Mouse (Mus musculus): Measurements from ENCODE around the gene Kat5. TPM values are rescaled to one million over a fixed set of nuclear protein-coding genes. Genes with fewer than 3 reads are reported as not detected.

The Kat5 gene
- polyA plus RNA-seq, 1 experiment from 2014 or later, result 56.5 TPM

DNA sequence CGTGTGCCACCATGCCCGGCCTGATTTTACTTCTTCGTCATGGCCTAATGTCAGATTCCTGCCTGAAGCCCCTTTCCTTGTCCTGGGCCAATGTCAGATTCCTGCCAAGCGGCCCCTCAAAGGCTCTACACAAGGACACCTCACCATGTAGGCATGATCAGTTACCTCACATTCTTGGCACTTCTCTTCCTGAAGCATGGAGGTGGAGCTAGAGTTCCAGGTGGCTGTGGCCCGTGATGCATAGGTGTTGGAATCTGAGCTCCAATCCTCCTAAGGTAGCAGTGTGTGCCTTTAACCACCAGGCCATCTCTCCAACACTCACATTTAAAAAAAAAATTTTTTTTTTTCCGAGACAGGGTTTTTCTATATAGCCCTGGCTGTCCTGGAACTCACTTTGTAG, 29.3 kb downstream of the Kat5 start:
- 83% methylated on average over 6 of the region's 6 CpGs for WGBS
- H3K4me2 ChIP-seq (ENCODE audit: low read length), result no peak overlapping the region

DNA sequence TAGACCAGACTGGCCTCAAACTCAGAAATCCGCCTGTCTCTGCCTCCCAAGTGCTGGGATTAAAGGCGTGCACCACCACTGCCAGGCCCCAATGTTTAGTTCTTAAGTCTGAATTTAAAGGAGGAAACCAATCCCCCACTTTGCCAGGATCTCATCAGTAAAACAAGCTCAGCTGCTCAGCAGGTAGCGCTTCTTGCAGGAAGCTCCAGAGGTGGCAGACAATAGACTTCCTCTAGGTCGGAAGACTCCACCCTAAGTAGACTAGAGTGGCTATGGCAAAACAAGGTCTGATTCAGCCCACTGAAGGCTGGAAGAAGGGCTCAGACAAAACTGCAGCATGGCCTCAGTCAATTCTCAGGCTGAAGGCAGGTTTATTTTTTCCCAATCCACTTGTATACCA, 30.1 kb downstream of the Kat5 start:
- Histone ChIP-seq H3K27ac (no peak overlapping the region), H3K9ac (ENCODE audit: low read depth, low read length) (no peak overlapping the region), H3K9me3 (replicated peaks; ENCODE audit: low read length) (no peaks in the 10 kb centered on the region), H3K36me3 (ENCODE audit: insufficient read depth, low read length) (no peaks in the 10 kb centered on the region), H3K4me3 (replicated peaks; ENCODE audit: low read depth, low read length) (no peak overlapping the region), H3K4me1 (replicated peaks; ENCODE audit: insufficient read depth, low read length) (no peaks in the 10 kb centered on the region), H3K27me3 (ENCODE audit: insufficient read depth, low read length) (no peaks in the 10 kb centered on the region), H3K4me2 (ENCODE audit: low read length) (no peak overlapping the region)
- ATAC-seq (replicated peaks; ENCODE audit: low FRiP score, low read depth) (no peak), DNase-seq (ENCODE audit: low spot score) (no peak)
- WGBS, result 75% methylated on average over 4 of the region's 4 CpGs
- TF ChIP-seq CTCF (IDR thresholded peaks at IDR 0.05; ENCODE audit: low read depth), result no peak

More for the DNA sequence above, 29.3 kb downstream of the Kat5 start:
- no peak for TF ChIP-seq CTCF (IDR thresholded peaks at IDR 0.05; ENCODE audit: low read depth)
- Histone ChIP-seq H3K9ac (ENCODE audit: low read depth, low read length) (no peak overlapping the region), H3K36me3 (ENCODE audit: insufficient read depth, low read length) (no peaks in the 10 kb centered on the region), H3K27ac (no peak overlapping the region), H3K4me3 (replicated peaks; ENCODE audit: low read depth, low read length) (no peak overlapping the region), H3K9me3 (replicated peaks; ENCODE audit: low read length) (no peaks in the 10 kb centered on the region), H3K27me3 (ENCODE audit: insufficient read depth, low read length) (no peaks in the 10 kb centered on the region), H3K4me1 (replicated peaks; ENCODE audit: insufficient read depth, low read length) (no peaks in the 10 kb centered on the region)
- DNase-seq (ENCODE audit: low spot score), result no peak
- no peak for ATAC-seq (replicated peaks; ENCODE audit: low FRiP score, low read depth)

DNA sequence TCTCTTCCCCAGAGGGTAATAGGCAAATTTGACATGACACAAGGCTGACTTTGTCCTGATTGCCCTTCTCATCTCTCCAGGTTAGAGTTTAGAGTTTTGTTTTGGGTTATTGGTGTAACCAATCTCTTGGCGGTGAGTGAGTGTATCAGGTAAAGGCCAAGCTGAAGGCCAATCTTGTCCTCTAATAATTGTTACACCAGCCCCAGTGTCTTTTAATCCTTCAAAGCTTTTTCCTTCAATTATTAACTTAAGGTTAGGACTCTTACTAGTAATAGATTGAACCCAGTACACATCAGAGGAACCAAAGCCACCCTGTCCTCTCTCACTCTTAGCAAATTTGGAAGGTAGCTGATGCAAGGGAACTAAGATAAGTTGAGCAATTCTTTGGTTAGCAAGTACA, 34.7 kb downstream of the Kat5 start:
- Histone ChIP-seq H3K9ac (ENCODE audit: low read depth, low read length) (no peak overlapping the region), H3K27ac (no peak overlapping the region), H3K4me2 (ENCODE audit: low read length) (no peak overlapping the region), H3K36me3 (ENCODE audit: insufficient read depth, low read length) (0 out of 2 replicates have a peak, but pooled peaks cover 2% of the 10 kb centered on the region), H3K9me3 (replicated peaks; ENCODE audit: low read length) (no peaks in the 10 kb centered on the region), H3K27me3 (ENCODE audit: insufficient read depth, low read length) (no peaks in the 10 kb centered on the region), H3K4me1 (replicated peaks; ENCODE audit: insufficient read depth, low read length) (no peaks in the 10 kb centered on the region), H3K4me3 (replicated peaks; ENCODE audit: low read depth, low read length) (no peak overlapping the region)
- no peak for TF ChIP-seq CTCF (IDR thresholded peaks at IDR 0.05; ENCODE audit: low read depth)
- whole genome bisulfite sequencing, result 62% methylated on average over 1 of the region's 1 CpGs
- DNase-seq (ENCODE audit: low spot score) (no peak), ATAC-seq (replicated peaks; ENCODE audit: low FRiP score, low read depth) (no peak)

DNA sequence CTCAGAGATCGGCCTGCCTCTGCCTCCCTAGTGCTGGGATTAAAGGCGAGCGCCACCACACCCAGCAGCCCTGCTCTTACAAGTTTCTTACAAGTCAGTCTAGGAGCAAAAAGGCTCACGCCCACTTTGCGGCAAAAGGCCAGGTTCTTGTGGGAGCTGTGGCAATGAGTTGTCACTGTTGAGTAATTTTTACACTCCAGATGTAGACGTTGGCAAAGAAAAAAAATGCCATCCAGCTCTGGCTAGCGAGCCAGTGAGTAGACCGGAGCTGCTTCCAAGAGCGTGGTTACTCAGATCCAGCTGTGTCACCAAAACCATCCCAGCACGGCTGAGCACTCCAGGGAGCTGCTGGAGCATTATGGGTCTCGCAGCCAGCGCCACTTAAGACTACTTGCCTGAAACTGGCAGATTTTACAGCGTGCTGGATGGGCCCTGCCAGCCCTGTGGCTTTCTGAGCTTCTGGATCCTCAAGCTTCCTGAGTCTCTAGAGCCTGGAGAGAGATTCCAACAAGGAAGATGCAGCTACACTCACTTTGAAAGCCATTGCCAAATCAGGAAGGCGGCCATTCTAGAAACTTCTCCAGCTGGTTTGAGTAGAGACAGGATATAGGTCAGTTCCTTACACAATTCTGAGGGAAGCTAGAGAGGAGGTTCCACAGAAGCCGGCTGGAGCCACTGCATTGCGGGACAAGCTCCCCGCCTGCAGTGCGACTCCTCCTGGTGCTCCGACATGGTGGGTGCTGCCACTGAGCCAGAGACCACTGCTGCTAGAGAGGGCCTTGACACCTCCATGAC, 37.5 kb downstream of the Kat5 start:
- no peak overlapping the region for H3K9ac ChIP-seq (ENCODE audit: low read depth, low read length)
- WGBS, result 75% methylated on average over 19 of the region's 19 CpGs
- H3K9me3 ChIP-seq (replicated peaks; ENCODE audit: low read length), result no peaks in the 10 kb centered on the region
- no peak for DNase-seq (ENCODE audit: low spot score)
- H3K27me3 ChIP-seq (ENCODE audit: insufficient read depth, low read length), result no peaks in the 10 kb centered on the region
- 0 out of 2 replicates have a peak, but pooled peaks cover 8% of the 10 kb centered on the region for H3K36me3 ChIP-seq (ENCODE audit: insufficient read depth, low read length)
- no peak for TF ChIP-seq CTCF (IDR thresholded peaks at IDR 0.05; ENCODE audit: low read depth)
- peaks cover 5% of the 10 kb centered on the region; the same call in 1 of the 2 replicates for H3K4me1 ChIP-seq (replicated peaks; ENCODE audit: insufficient read depth, low read length)
- peak overlapping the region; percentile 36; the same call in 1 of the 2 replicates for H3K27ac ChIP-seq
- H3K4me2 ChIP-seq (ENCODE audit: low read length), result no peak overlapping the region
- ATAC-seq (replicated peaks; ENCODE audit: low FRiP score, low read depth), result no peak
- H3K4me3 ChIP-seq (replicated peaks; ENCODE audit: low read depth, low read length), result no peak overlapping the region

DNA sequence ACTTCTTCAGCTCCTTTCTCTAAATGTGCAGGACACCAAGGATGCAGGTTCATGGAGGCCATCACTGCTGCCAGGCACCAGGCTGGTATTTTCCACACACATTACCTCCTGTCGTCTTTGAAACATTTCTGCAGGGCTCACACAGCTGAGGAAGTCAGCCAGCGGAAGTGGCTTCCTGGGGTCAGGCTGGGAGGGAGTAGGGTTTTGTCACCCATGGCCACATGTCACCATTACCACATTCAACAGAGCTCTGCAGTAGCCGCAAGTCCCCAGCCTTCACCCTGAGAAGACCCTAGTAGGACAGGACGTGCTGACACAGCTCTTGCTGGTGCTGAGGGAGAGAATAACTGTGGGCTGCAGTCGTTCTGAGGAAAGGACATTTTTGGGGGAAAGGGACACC, 38.2 kb downstream of the Kat5 start:
- 65% methylated on average over 5 of the region's 5 CpGs for WGBS
- Histone ChIP-seq H3K4me2 (ENCODE audit: low read length) (no peak overlapping the region), H3K36me3 (ENCODE audit: insufficient read depth, low read length) (0 out of 2 replicates have a peak, but pooled peaks cover 8% of the 10 kb centered on the region), H3K4me1 (replicated peaks; ENCODE audit: insufficient read depth, low read length) (peaks cover 9% of the 10 kb centered on the region; the same call in 1 of the 2 replicates), H3K4me3 (replicated peaks; ENCODE audit: low read depth, low read length) (no peak overlapping the region), H3K9ac (ENCODE audit: low read depth, low read length) (no peak overlapping the region), H3K27ac (no peak overlapping the region), H3K27me3 (ENCODE audit: insufficient read depth, low read length) (no peaks in the 10 kb centered on the region), H3K9me3 (replicated peaks; ENCODE audit: low read length) (no peaks in the 10 kb centered on the region)
- DNase-seq (ENCODE audit: low spot score) (no peak), ATAC-seq (replicated peaks; ENCODE audit: low FRiP score, low read depth) (no peak)
- no peak for TF ChIP-seq CTCF (IDR thresholded peaks at IDR 0.05; ENCODE audit: low read depth)

DNA sequence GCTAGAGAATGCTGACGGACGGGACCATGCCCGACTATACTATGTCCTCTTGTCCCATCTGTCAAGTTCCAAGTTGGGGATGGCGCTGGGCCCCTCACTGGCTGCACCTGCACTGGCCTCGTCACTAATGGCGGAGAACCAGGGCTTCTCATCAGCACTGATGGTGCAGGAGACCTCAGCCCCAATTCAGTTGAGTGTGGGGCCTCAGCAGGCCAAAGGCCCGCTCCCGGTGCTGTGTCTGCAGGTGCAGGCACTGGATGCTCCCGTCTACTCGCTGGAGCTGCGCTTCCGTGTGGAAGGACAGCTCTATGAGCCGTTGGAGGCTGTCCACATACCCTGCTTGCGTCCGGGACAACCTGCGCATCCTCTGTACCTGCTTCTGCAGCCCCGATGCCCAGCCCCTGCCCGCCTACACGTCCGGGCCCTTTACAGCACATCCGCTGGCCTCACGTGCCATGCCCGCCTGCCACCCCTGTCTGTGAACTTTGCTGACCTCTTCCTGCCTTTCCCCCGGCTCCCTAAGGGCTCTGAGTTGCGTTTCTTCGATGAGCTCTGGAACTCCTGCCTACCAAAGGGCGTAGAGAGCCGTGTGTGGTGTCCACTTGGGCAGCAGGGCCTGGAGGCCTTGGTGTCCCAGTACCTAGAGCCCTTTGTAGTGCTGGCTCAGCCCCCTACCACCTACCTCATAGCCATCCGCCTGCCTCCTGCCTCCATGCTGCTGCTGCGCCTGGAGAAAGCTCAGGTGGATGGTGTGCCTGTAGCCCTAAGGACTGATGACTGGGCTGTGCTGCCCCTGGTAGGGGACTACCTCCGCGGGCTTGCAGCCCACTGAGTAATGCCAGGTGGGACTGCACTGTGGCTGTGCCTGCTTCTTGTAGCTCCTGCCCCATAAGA, 39.4 kb downstream of the Kat5 start:
- 92% methylated on average over 32 of the region's 32 CpGs for WGBS

More for the DNA sequence above, 39.4 kb downstream of the Kat5 start:
- no peak for ATAC-seq (replicated peaks; ENCODE audit: low FRiP score, low read depth)
- H3K9ac ChIP-seq (ENCODE audit: low read depth, low read length), result no peak overlapping the region
- TF ChIP-seq CTCF (IDR thresholded peaks at IDR 0.05; ENCODE audit: low read depth), result no peak
- H3K4me3 ChIP-seq (replicated peaks; ENCODE audit: low read depth, low read length), result no peak overlapping the region
- no peak overlapping the region for H3K27ac ChIP-seq
- peaks cover 17% of the 10 kb centered on the region; the same call in 1 of the 2 replicates for H3K4me1 ChIP-seq (replicated peaks; ENCODE audit: insufficient read depth, low read length)
- no peaks in the 10 kb centered on the region for H3K27me3 ChIP-seq (ENCODE audit: insufficient read depth, low read length)
- no peaks in the 10 kb centered on the region for H3K9me3 ChIP-seq (replicated peaks; ENCODE audit: low read length)
- no peak for DNase-seq (ENCODE audit: low spot score)
- H3K36me3 ChIP-seq (ENCODE audit: insufficient read depth, low read length), result 0 out of 2 replicates have a peak, but pooled peaks cover 8% of the 10 kb centered on the region
- H3K4me2 ChIP-seq (ENCODE audit: low read length), result no peak overlapping the region
